Mouse (Mus musculus) heart, embryonic 14.5 days (tissue): ENCODE measurements around the gene Nadk. TPM values are rescaled to one million over a fixed set of nuclear protein-coding genes. Genes with fewer than 3 reads are reported as not detected.

Experiments used
- ATAC-seq: fragments of 200-750 bp; cut with Nextera tagmentation; 2 replicates; pipeline ENCODE4 v1.8.0; 2017; ENCODE audit warnings: low read depth, moderate TSS enrichment; ENCODE audit not compliant: insufficient number of reproducible peaks, insufficient read depth, low FRiP score
- H3K27ac ChIP-seq, 2 experiments: fragments of 200-500 bp in 1 of 2; fragments of 300-500 bp in 1 of 2; sonication (generic) in 1 of 2; replicated peaks in 1 of 2; 2 replicates each; pipeline ENCODE4 v1.5.1; 2012 to 2014; ENCODE audit warnings: low read depth in 2 of 2, low read length in 2 of 2, control low read depth in 1 of 2, mild to moderate bottlenecking in 1 of 2, mixed read lengths in 1 of 2; ENCODE audit not compliant: control insufficient read depth in 1 of 2, insufficient read depth in 1 of 2
- H3K27me3 ChIP-seq: fragments of 300-500 bp; sonication (generic); 2 replicates; pipeline ENCODE4 v1.6.1; 2014; ENCODE audit warnings: mild to moderate bottlenecking, low read length, control low read depth; ENCODE audit not compliant: control insufficient read depth, insufficient read depth
- H3K36me3 ChIP-seq: fragments of 300-500 bp; sonication (generic); 2 replicates; pipeline ENCODE4 v1.6.1; 2014; ENCODE audit warnings: mild to moderate bottlenecking, control low read depth, low read length, mixed read lengths; ENCODE audit not compliant: control insufficient read depth, insufficient read depth
- H3K4me1 ChIP-seq, 2 experiments: fragments of 200-500 bp in 1 of 2; fragments of 300-500 bp in 1 of 2; sonication (generic) in 1 of 2; 2 replicates each; pipeline ENCODE4 v1.6.1; 2012 to 2014; ENCODE audit warnings: low read length in 2 of 2, control low read depth in 1 of 2, mixed read lengths in 1 of 2; ENCODE audit not compliant: control insufficient read depth in 2 of 2, insufficient read depth in 2 of 2
- H3K4me2 ChIP-seq: fragments of 300-500 bp; sonication (generic); 2 replicates; pipeline ENCODE4 v1.6.1; 2014; ENCODE audit warnings: mild to moderate bottlenecking, low read length
- H3K4me3 ChIP-seq, 2 experiments: fragments of 200-500 bp in 1 of 2; fragments of 300-500 bp in 1 of 2; sonication (generic) in 1 of 2; 2 replicates each; pipeline ENCODE4 v1.5.1; 2012 to 2014; ENCODE audit warnings: low read length in 2 of 2, mild to moderate bottlenecking in 2 of 2, control low read depth in 1 of 2, low read depth in 1 of 2, moderate library complexity in 1 of 2; ENCODE audit not compliant: control insufficient read depth in 1 of 2, insufficient read depth in 1 of 2
- H3K9ac ChIP-seq: fragments of 300-500 bp; sonication (generic); 2 replicates; pipeline ENCODE4 v1.6.1; 2014; ENCODE audit warnings: mild to moderate bottlenecking, low read length
- H3K9me3 ChIP-seq: fragments of 300-500 bp; sonication (generic); 2 replicates; pipeline ENCODE4 v1.6.1; 2016; ENCODE audit warnings: low read length, control low read depth; ENCODE audit not compliant: control insufficient read depth
- polyA plus RNA-seq: library from polyadenylated mRNA; unstranded; fragments of >200 nt; fragmentation: Nextera tagmentation; extraction: Ambion mirVana; gene quantifications from 2 replicates; pipeline ENCODE4 v1.2.1, GENCODE M21; 2014

Gene Nadk
- polyA plus RNA-seq, 1 experiment from 2014 or later: 51.4 TPM

DNA sequence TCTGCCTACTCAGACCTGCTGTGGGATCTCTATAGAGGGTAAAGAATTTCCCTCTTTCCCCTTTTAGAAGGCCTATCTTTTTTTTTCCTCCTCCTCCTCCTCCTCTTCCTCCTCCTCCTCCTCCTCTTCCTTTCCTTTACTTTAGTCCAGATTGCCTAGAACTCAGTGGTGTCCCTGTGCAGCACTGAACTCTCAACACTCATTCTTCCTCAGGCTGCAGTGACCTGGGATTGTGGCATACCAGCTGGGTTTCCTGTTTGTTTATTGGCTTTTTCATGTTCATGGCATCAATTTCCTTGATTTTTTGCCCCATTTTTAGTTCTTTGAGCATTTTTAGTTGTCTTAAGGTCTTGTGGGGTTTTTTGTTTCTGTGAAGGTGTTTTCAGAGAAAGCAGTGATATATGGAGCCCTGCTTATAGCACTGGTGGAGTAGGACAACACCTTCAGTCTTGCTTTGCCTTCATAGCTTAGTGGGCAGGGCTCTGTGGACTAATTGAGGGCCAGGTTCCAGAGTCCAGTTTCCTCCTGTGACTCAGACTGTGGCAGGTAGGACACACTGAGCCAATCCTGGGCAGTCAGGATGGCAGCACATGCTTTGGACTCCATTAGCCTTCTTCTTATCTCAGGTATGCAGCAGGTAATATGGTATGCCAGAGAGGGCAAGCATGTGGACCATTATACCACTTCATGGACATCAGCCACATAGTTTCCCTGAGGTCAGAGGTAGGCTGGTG lies 73.8 kb downstream of the Nadk start:
- Histone ChIP-seq H3K4me1 (no peaks in the 10 kb centered on the region), H3K9me3 (no peaks in the 10 kb centered on the region), H3K4me3 (no peak overlapping the region)

More for the DNA sequence above, 73.8 kb downstream of the Nadk start:
- Histone ChIP-seq H3K36me3 (peaks cover 96% of the 10 kb centered on the region), H3K27ac (no peak overlapping the region), H3K9ac (no peak overlapping the region), H3K27me3 (no peaks in the 10 kb centered on the region), H3K4me2 (no peak overlapping the region)
- no peak for ATAC-seq

Other genes with a start within 250 kb of the Nadk start
- gene Prkcz, start 201.0 kb upstream of the Nadk start, polyA plus RNA-seq: 6.4 and 8.5 TPM in 2 replicates
- gene Gabrd, start 164.3 kb upstream of the Nadk start, polyA plus RNA-seq: not detected in 2 replicates
- 0.63 and 0.86 TPM in 2 replicates for gene Cfap74, start 153.2 kb upstream of the Nadk start, polyA plus RNA-seq
- gene Tmem52, start 93.3 kb upstream of the Nadk start, polyA plus RNA-seq: not detected in 2 replicates
- 375 and 396 TPM in 2 replicates for gene Gnb1, start 71.0 kb upstream of the Nadk start, polyA plus RNA-seq
- 7.7 and 8.5 TPM in 2 replicates for gene Slc35e2, start 39.0 kb downstream of the Nadk start, polyA plus RNA-seq
- 33.5 and 36.7 TPM in 2 replicates for gene Cdk11b, start 62.5 kb downstream of the Nadk start, polyA plus RNA-seq
- gene Gm10563, start 83.0 kb downstream of the Nadk start, polyA plus RNA-seq: not detected in 2 replicates
- 63.1 and 67.1 TPM in 2 replicates for gene Mmp23, start 91.0 kb downstream of the Nadk start, polyA plus RNA-seq
- gene Mib2, start 106.8 kb downstream of the Nadk start, polyA plus RNA-seq: 12.5 and 15.3 TPM in 2 replicates
- 1.9 and 2.4 TPM in 2 replicates for gene Fndc10, start 132.0 kb downstream of the Nadk start, polyA plus RNA-seq
- 113 and 115 TPM in 2 replicates for gene Ssu72, start 142.4 kb downstream of the Nadk start, polyA plus RNA-seq
- 0.23 and 0.28 TPM in 2 replicates for gene Tmem240, start 172.4 kb downstream of the Nadk start, polyA plus RNA-seq
- 89.0 and 95.2 TPM in 2 replicates for gene Atad3a, start 198.7 kb downstream of the Nadk start, polyA plus RNA-seq
- 4.5 and 4.9 TPM in 2 replicates for gene Vwa1, start 212.3 kb downstream of the Nadk start, polyA plus RNA-seq
- 2.4 and 2.5 TPM in 2 replicates for gene Tmem88b, start 223.5 kb downstream of the Nadk start, polyA plus RNA-seq
- gene Ankrd65, start 228.1 kb downstream of the Nadk start, polyA plus RNA-seq: not detected in 2 replicates
- gene Mrpl20, start 240.5 kb downstream of the Nadk start, polyA plus RNA-seq: 146 and 160 TPM in 2 replicates